Mouse (Mus musculus) adipocyte (in vitro differentiated cells): ENCODE measurements around the gene Sept1.
"Not testable (repeated sequence)": the region's sequence is repeated elsewhere in the genome, so short reads cannot be mapped to it uniquely, and the experiment has no call there.

Experiments used
- DNase-seq: peaks from one replicate; pipeline ENCODE4 v3.0.0-alpha.2; 2016; ENCODE audit warnings: low spot score

Gene Sept1

GRCm38 (mm10) chr7:127194011-127194632, 38.8 kb downstream of the Sept1 start:
- no peak for DNase-seq

GRCm38 (mm10) chr7:127192989-127193388, 39.9 kb downstream of the Sept1 start:
- no peak for DNase-seq

GRCm38 (mm10) chr7:127190672-127191071, 42.3 kb downstream of the Sept1 start:
- DNase-seq = no peak

GRCm38 (mm10) chr7:127188305-127189276, 44.3 kb downstream of the Sept1 start:
- DNase-seq = no peak

DNA sequence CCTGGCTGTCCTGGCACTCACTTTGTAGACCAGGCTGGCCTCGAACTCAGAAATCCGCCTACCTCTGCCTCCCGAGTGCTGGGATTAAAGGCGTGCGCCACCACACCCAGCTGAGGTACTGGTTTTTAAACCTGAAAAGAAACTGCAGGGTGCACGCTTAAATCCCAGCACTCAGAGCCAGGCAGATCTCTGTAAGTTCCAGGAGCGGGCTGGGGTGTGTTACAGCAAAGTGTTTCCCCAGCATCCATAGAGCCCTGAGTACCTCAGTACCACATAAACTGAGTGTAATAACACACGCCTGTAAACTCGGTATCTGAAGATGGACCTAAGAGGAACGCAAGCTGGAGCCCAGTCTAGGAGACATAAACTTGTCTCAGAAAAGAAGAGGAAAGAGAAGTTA, 45.6 kb downstream of the Sept1 start:
- no peak for DNase-seq

DNA sequence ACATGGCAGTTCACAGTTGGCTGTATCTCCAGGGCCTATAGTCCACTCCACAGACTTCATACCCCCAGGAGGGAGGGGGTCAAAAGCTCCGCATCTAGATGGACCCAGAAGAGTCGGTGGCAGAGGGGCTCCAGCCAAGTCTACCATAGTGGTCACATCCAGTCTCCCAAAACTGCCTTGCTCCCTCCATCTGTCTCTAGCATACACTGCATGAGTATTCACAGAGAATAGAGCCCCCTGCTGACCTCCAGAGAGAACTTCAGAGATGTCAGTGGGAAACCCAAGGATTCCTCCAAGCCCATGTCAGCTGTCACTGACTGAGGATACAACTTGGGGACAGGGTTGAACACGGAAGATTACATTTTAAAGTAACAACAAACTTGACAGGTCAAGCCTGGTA, 47.3 kb downstream of the Sept1 start:
- DNase-seq = peak; percentile 48

GRCm38 (mm10) chr7:127184720-127185119, 48.2 kb downstream of the Sept1 start:
- DNase-seq = no peak

- no peak for DNase-seq
Measured at GRCm38 (mm10) chr7:127183828-127184227, 49.1 kb downstream of the Sept1 start.

DNA sequence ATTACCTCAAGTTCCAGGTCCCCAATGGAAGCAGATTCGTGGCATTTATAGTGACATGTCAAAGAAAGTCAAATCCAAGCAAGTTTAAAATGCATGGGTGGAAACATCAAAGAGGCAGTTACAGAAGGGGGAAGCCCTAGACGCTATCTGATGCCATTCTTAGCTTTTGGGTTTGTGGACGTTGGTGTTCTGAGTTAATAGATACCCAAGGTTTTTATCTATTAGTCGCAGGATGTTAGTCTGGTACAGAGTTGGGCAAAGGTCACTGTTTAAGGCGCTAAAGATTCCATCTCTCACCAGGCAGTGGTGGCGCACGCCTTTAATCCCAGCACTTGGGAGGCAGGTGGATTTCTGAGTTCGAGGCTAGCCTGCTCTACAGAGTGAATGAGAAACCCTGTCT, 49.6 kb downstream of the Sept1 start:
- no peak for DNase-seq

DNA sequence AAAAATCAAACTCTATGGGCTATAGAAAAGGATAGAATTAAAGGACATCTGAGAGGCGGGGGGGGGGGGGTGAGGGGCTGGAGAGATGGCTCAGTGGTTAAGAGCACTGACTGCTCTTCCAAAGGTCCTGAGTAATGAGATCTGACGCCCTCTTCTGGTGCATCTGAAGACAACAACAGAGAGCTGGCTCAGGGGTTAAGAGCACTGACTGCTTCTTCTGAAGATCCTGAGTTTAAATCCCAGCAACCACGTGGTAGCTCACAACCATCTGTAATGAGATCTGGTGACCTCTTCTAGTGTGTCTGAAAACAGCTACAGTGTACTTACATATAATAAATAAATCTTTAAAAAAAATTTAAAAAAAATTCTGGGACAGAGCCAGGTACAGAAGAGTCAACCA, 51.2 kb downstream of the Sept1 start:
- DNase-seq = not testable (repeated sequence)

GRCm38 (mm10) chr7:127180783-127181182, 52.1 kb downstream of the Sept1 start:
- DNase-seq = no peak

GRCm38 (mm10) chr7:127176937-127177336, 56.0 kb downstream of the Sept1 start:
- DNase-seq = no peak

GRCm38 (mm10) chr7:127166501-127166900, 66.4 kb downstream of the Sept1 start:
- DNase-seq = no peak

- DNase-seq = no peak
Measured at GRCm38 (mm10) chr7:127165607-127166493, 67.1 kb downstream of the Sept1 start.
